Mouse (Mus musculus) erythroblast, adult 5-6 weeks (primary cell): ENCODE results near the gene Lrp5. TPM values are rescaled to one million over a fixed set of nuclear protein-coding genes. Genes with fewer than 3 reads are reported as not detected.

Experiments used
- ATAC-seq: replicated peaks from 2 replicates; pipeline ENCODE4 v1.8.0; 2016; ENCODE audit warnings: moderate number of reproducible peaks, mild to moderate bottlenecking, moderate TSS enrichment, inconsistent platforms; ENCODE audit not compliant: poor library complexity, low FRiP score, severe bottlenecking
- total RNA-seq, 2 experiments: library from RNA; stranded (forward) in 1 of 2; stranded (reverse) in 1 of 2; fragments of 150-400 nt in 1 of 2; fragments of 200-764, 138-1000 nt in 1 of 2; gene quantifications; 2 replicates each; pipeline versions ENCODE4 v1.2.3 to v1.2.4; 2015 to 2017; ENCODE audit warnings: low replicate concordance in 2 of 2

Gene Lrp5
- 3.8 and 4.4 TPM in 2 replicates for total RNA-seq (2015; ENCODE audit: low replicate concordance)
- total RNA-seq (2017; ENCODE audit: low replicate concordance): 2.7 and 2.8 TPM in 2 replicates

- ATAC-seq: no peak
These were observed at the start of gene Lrp5 for GRCm38 (mm10) chr19:3686215-3686894. TSS of gene Lrp5 (minus strand) at chr19:3686564.

GRCm38 (mm10) chr19:3736001-3736400 is 49.6 kb upstream of the Lrp5 start:
- ATAC-seq: no peak

DNA sequence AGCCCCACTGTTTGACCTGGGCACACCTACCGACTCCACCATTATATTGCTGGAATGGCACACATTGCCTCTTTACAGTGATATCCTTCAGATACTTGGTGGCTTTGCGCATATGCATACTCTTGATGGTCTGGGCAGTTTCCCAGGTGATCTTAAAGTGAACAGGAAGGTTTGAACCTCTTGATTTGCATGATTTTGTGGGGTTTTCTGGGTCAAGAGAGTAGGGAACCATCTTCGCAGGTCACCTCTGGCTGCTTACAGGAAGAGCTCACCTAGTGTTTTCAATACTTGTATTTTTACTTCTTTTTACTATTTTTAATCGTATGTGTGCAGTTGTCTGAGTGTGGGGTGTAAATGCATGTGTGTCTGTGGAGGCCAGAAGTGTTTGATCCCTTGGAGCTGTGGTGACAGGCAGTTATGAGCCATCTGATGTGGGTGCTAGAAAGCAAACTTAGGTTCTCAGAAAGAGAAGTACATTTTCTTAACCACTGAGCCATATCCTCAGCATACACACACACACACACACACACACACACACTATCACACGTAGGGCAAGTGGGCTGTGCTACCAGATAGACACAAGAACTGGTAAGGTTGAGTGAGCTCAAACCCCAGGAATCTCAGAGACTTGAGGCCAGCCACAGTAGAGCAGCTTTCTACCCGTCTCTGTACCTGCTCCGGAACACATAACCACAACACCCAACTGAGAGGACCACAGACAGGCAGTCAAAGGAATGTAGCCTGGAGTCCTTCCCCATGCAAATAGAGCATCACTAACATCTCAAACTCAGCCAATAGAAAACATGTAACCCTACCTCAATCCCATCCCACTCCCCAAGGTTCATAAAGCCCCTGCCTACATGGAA is 44.6 kb upstream of the Lrp5 start:
- ATAC-seq: no peak

DNA sequence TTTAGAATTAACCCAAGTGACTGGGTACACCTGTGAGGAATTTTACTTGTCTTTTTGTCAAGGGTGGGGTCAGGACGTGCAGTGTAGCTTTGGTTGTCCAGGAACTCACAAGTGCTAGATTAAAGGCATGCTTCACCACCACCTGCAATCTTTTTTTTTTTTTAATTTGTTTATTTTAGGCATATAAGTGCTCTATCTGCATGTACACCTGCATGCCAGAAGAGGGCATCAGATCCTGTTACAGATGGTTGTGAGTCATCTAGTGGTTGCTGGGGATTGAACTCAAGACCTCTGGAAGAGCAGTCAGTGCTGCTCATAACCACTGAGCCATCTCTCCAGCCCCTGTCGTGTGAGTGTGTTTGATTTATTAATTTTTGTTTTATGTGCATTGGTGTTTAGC is 42.5 kb upstream of the Lrp5 start:
- ATAC-seq: no peak

DNA sequence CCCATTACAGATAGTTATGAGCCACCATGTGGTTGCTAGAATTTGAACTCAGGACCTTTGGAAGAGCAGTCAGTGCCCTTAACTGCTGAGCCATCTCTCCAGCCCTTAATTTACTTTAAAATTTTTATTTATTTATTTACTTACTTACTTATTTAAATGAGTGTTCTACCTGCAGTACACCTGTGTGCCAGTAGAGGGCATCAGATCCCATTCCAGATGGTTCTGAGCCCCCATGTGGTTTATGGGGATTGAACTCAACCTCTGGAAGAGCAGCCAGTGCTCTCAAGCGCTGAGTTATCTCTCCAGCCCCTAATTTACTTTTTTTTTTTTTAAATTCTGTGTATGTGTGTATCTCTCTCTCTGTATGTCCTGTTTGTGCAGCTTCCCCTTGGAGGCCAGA is 38.4 kb upstream of the Lrp5 start:
- 0 out of 2 replicates have a peak, but pooled peaks have one; percentile 51 for ATAC-seq

- ATAC-seq: 0 out of 2 replicates have a peak, but pooled peaks have one; percentile 46
These were observed 37.5 kb upstream of the Lrp5 start for GRCm38 (mm10) chr19:3723904-3724303.

DNA sequence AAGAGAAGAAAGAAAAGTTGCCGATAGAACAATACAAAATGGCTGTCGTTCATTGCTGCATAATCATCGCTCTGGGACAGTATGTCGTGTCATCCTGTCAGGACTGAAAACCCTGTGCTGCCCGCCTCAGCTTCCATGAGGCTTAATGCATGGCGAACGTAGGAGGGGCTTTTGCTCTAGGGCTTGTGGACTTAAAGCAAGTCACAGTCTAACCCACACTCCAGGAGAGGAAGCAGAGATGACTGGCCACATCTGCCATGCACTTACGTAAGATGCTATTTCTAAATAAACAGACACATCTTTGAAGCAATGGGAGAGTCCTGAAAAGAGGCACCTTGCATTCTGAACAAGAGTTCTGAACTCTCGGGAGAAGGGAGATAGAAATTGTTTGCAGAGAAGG is 36.8 kb upstream of the Lrp5 start:
- ATAC-seq: no peak

GRCm38 (mm10) chr19:3719362-3719891 is 33.1 kb upstream of the Lrp5 start:
- 0 out of 2 replicates have a peak, but pooled peaks have one; percentile 51 for ATAC-seq

DNA sequence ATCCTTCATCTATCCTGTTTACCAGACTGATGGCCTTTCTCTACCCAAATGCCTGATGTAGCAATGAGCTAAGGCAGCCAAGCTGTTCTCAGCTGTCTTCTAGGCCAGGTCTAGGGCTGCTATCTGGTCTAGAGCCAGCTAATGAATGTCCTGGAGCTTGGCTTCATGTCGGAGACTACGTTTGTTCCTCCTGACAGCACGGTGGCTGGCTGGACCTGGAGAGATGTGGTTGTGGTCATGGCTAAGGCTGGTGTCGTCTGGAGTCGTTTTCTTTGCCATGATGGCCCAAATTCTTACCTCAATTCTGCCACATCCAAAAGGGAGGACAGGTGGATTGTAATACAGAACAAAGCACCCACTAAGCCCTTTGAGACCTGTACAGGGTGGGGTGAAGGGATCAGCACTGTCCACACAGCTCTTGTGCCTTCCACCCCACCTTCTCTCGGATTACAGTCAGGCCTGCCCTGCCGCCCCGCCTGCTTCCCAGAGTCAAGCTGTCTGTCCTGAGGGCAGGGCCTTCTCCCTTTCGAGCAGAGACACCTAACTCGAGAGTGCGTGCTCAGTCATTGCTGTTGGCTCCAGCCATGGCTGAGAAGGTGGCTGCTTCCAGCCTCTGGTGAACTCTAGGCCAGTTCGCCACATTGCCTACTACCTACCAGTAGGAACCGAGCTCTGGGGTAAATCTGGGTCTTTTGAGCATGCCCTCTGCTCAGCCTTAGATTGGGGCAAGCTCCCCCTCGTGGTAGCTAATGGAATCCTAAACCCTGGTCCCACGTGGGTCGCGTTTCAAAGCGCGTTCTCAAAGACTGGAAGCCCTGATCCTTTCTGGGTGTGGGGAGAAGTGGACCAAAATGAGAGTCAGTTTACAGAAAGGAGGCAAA is 32.4 kb upstream of the Lrp5 start:
- peak; percentile 55 for ATAC-seq

- no peak for ATAC-seq
These were observed 28.0 kb upstream of the Lrp5 start for GRCm38 (mm10) chr19:3714381-3714780.

DNA sequence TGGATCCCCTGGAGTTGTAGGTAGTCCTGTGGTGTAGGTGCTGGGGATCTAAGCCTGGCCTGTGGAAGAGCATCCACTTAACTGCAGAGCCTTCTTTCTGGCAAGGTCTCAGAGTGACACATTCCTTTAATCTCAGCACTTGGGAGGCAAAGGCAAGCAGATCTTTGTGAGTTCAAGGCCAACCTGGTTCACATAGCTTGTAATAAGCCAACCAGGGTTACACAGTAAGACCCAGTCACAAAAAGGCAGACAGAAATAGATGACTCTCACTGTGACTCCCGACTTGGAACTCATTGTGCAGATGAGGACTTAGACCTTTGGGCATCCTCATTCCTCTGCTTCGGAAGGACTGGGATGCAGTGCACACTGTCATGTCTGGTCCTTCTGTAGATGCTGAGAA is 24.1 kb upstream of the Lrp5 start:
- no peak for ATAC-seq

DNA sequence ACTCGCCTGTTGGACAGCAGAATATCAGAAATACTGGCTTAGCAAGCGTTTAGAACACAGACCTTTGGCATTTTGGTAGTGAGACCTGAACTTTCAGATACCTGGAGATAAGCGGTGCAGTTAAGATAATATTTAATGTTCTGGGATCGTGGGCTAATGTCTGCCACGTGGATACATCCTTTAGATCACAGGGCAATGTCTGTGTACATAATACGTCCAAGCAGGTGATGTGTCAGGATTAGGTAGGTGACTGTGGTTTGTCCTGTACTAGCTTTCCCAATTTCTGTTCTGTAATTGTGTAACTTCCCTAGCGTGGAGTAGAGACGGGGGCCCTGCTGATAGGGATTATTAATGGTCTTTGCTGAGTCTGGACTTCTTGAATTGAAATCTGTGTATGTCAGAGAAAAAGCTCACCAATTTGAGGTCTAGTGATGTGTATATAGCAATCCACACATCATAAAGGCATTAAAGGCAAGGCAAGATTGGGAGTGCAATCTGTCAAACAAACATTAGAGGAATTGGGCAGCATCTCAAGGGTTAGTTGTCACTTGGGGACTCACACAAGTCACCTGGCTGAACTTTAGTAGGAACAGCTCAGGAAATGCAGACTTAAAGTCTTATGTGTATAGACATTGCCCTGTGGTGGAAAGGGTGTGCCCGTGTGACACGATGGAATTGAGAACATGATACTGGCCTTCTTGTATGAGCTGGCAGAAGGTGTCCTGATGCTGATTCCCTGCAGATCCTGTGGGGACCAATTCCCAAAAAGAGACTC is 22.8 kb upstream of the Lrp5 start:
- ATAC-seq: no peak

DNA sequence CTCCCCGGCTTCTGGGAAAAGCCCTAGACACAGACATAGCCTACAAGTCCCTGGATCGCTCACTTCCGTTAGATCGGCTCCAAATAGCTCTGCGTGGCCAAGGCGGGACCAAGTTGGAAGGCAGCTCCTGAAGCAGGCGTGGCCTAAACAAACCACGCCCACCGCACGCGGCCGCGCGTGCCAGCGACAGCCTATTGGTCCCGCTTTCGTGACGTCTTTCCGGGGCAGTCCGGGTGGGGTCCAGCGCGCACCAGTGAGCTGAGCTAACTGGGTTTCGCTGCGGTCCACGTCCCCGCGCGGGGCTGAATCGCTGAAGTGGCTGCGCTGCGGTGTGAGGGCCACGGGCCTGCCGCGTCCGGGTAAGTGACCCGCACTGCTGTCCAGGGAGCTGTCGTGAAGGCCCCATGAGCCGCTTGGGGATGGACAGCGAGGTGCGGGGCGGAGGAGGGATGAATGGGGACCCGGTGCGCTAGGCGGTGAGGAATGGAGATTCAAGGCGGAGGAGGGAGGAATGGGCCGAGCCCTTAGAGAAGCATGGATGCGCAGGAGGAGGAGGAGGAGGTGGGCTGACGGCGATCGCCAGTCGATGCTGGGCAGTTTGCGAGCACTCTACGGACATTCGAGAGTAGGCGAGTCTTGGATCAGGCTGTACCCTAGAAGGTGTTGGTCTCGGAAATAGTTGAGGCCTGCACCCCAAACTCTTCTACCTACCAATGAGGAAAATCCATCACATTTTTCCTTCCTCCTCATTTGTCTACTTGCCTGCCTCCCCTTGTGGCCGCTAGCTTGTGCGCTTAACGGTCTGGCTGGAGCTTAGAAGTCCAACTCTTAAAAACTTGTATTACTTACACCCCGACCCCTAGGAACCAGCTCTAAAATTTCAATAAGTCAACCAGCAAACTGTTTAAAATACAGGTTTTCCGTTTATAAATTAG is 22.0 kb upstream of the Lrp5 start, which contains the start of gene 1810055G02Rik:
Gene 1810055G02Rik, plus strand, starts transcription at position 216 of the 935 bp plus-strand sequence.
- peak; percentile 99 for ATAC-seq

DNA sequence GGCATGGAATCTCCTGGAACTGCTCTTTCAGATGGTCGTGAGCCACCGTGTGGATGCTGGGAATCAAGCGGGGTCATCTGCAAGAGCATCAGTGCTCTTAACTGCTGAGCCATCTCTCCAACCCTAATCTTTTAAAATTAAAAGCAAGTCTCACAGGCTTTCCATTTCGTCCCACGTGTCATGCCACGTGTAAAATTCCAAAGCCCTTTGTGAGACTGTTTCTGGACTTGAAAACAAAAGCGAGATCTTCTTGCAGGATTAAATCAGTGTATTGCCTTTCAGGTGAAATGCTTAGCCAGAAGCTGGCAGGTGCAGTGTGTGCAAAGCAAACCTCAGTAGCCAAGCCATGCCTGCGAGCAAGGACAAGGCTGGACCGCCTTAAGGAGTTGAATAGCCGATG is 21.2 kb upstream of the Lrp5 start:
- no peak for ATAC-seq

GRCm38 (mm10) chr19:3706258-3706657 is 19.9 kb upstream of the Lrp5 start:
- ATAC-seq: no peak

DNA sequence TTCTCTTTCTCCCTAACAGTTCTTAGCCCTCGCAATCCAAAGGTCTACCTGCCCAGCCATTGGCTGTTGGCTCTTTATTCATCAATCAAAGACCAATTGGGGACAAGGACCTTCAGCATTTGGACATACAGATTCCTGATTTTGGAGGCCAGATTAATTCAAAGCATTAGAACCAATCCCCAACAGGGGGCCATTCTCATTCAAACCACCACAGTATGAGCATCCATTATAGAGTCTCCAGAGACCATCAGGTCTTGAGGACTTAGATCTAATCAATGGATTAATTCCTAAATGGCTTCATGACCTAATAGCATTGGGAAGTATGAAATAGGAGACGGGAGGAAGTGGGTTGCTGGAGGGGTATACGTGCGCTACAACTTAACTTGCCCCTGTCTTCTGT is 16.1 kb upstream of the Lrp5 start:
- no peak for ATAC-seq

DNA sequence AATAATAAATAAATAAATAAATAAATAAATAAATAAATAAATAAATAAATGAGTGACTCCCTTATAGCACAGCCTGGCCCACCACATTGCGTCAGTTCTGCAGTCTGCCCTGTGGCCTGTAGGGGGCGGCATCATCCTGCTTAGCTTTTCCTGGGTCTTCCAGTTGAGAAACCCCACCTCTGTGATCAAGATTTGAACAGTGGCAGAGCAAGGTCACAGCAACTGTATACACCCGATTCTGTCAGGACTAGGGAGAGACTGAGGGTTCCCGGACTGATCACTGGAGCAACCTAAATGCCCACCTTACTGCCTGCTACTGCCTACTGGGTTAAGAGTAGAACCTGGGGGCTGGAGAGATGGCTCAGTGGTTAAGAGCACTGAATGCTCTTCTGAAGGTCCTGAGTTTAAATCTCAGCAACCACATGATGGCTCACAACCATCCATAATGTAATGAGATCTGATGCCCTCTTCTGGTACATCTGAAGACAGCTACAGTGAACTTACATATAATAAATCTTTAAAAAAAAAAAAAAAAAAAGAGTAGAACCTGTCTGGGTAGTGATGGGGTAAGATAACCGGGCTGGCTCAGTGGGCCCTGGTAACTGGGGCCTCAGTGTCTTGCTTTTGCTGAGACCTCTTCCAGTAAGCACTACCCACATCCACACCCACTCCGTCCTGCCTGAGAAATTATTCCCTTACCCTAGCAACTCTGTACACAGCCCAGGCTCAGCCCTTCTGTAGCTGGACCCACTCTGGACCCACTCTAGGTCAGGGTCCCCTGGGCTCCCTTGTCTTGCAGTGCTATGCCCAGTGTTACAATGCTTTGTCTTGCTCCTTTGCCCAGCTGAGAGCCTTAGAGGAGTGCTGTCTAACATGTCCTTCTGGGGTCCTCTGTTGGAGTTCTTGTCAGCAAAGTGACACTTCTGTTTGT is 13.4 kb upstream of the Lrp5 start:
- ATAC-seq: peak; percentile 77
